Mouse (Mus musculus): Measurements from ENCODE around the gene Fis1.

Fis1 gene

DNA sequence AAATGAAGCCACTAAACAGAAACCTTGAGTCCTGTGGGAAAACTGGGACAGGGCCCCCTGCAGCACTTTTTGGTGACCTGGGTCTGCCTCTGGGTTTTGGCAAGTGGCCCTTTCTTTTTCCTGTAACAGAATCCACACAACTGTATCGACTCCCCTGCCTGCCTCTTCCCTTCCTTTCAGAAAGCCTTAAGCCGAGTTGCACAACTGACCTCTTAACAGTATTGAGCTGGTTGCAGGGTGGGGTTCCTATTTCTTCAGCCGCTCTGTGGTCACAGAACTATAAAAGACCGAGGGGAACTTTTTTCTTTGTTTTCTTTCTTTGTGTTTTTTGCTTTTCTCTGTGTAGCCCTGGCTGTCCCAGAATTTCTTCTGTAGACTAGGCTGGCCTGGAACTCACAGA lies 24.7 kb downstream of the Fis1 start:
- no peak for DNase-seq

DNA sequence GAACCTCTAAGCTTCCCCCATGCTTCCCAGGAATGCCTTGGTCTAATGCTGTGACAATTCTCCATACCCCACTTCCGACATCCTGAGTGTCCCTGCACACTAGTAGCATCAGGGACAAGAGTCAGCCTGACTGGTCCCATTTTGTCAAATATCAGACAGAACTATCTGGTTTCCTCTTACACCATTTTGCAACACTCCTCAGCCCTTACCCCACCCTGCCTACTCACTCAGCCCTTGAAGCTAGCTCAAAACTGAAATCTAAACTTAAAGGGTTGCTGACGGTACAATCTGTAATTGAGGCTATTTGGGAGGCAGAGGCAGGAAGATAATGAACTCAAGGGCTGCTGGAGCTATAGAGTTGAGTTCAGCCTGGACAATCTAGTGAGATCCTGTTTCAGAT lies 26.7 kb downstream of the Fis1 start:
- DNase-seq: no peak

DNA sequence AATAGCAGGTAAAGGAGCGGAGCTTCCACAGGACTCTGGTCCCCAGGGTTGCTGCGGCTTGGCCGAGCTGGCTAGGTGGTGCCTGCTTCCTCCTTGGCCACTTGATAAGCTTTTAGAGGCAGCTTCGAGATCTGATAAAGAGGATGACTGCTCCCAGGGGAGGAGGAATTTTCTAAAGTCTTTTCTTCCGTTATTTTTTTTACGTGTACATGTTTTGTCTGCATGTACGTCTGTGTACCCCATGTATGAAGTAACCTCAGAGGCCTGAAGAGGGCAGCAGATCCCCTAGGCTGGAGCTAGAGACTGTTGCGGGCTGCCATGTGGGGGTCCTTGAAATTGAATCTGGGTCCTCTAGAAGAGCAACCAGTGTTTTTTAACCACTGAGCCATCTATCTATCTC lies 27.9 kb downstream of the Fis1 start:
- no peak for DNase-seq

DNA sequence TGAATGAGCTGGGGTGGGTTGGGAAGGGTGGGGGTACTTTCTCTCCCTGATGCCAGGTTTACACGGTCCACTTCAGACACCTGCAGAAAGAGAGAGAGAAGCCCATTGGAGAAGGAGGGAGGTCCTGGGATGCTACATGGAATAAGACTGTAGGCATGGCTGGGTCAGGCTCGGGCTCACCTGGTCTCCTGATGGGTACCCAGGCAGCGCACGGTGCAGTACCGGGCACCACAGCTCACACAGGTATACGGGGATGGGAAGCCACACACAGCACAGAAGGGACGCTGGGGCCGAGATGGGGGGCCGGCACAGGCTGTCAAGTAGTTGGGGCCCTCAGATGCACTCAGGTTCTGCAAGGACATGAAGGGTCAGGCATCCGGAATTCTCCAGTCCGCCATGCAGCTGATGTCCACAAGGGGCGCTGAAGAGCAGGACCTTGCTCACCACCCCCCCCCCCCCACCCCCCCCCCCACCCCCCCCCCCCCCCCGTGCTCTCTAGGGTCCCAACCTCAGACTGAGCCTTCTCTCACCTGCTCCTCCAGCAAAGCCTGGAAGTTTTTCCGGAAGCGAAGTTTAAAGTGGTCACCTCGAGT lies 29.4 kb downstream of the Fis1 start:
- no peak for DNase-seq

DNA sequence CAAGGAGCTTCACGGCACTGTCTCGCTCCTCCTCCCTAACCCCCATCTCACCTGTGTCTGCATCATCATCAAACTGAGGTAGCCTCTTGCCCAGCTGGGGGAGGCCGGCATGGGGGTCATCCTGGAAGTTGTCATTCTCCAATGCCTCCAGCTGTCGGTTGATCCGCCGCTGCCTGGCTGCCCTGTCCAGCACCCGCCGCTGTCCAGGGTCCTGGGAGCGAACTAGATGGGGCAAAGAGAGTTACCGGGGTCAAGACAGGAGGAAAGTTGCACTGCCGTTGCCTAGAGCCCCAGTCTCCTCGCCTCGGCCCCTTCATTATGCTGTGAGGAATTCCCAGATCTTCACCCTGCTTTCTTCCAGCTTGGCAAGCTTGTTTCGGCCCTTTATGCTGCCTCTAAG lies 31.8 kb downstream of the Fis1 start:
- peak; percentile 35 for DNase-seq

DNA sequence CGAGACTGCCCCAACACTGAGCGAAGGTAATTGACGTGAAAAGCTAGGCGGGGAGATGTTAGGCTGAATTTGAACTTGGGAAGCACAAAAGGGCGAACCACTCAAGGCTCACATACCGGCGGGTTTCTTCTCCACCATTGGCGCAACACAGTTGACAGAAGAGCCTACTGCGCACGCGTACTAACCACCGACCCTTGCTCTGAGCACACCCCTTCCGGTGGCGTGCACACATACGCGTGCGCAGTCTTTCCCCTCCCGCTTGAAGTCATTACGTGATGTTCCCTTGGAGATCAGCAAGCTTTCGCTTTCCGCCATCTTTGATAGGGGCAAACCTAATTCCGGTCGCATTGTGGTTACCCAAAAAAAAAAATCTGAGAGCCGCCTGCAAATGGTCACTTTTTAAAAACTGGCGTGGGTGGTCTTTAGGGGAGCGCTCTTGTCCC lies 33.6 kb downstream of the Fis1 start, which contains the start of gene Plod3:
Plod3 (plus strand) TSS at position 325 of the 443 bp plus-strand sequence.
- peak; percentile 98 for DNase-seq

DNA sequence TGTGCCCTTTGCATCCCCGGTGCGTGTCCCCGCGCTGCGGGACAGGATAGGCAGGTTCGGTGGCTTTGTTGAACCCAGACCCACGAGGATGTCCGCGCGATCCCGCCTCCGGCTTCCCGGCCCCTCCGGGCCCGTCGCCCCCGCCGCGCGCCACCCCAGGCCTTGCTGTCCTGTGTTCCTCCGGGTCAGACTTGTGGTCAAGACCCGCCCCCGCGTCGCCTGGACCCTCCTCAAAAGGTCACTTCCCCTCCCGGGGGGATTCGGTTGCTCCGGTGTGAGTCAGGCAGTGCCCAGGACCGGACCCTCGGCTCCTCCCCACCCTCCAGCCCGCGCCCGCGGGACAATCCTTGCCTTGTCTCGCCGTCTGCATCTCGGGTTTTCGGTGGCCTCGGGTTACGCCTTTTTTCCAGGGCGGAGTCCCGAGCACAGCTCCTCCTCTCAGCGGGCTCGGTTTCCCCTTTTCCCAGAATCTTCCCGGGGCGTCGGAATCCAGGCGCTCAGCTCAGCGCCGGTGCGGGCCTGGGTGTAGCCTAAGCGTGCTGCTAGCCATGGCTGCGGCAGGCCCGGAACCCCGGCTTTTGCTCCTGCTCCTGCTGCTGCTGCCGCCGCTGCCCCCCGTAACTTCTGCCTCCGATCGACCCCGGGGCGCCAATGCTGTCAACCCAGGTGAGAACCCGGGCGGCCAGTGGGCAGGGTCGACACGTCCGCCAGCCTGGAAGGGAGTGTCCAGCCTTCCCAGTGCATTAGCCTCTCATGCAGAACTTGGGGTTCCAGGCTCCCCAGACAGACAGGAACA lies 34.3 kb downstream of the Fis1 start:
- peak; percentile 87 for DNase-seq

DNA sequence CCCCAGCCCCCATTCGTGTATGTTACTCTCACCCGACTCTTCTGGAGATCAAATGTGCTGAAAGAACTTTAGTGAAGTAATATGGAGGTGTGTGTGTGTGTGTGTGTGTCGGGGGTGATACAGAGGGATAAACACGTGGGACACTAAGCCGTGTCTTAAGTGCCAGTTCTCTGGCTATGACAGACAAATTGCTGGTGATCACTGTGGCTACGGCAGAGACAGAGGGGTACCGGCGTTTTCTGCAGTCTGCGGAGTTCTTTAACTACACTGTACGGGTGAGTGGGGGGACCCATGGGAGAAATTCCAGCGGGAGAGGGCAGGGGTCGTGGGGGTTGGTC lies 34.8 kb downstream of the Fis1 start, which contains the start of gene Znhit1:
Znhit1 (minus strand) TSS at position 88 of the 338 bp plus-strand sequence.
- no peak for DNase-seq

DNA sequence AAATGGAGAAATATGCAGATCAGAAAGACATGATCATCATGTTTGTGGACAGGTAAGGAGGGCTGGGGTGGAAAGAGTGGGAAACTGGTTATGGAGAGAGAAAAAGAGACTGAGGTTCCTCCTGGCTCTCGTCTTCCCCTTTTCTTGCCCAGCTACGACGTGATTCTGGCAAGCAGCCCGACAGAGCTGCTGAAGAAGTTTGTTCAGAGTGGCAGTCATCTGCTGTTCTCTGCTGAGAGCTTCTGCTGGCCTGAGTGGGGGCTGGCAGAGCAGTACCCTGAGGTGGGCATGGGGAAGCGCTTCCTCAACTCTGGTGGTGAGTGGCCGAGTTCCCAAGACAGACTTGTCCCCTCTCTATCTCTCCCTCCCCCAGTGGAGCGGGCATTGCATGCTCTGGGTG lies 35.3 kb downstream of the Fis1 start:
- DNase-seq: peak; percentile 57

DNA sequence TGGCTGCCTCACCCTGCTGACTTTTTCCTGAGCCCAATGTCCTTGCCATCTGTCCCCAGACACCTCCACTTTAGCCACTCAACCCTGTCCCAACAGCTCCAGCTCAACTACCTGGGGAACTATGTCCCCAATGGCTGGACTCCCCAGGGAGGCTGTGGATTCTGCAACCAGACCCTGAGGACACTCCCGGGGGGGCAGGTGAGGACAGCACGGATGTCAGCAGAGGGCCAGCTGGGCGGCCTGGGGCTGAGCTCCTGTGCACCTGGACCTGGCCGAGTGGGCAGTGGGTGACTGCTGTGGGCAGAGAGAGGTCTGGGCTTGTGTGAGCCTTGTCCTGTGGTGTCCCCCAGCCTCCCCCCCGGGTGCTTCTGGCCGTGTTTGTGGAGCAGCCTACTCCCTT lies 36.7 kb downstream of the Fis1 start:
- DNase-seq: peak; percentile 38

DNA sequence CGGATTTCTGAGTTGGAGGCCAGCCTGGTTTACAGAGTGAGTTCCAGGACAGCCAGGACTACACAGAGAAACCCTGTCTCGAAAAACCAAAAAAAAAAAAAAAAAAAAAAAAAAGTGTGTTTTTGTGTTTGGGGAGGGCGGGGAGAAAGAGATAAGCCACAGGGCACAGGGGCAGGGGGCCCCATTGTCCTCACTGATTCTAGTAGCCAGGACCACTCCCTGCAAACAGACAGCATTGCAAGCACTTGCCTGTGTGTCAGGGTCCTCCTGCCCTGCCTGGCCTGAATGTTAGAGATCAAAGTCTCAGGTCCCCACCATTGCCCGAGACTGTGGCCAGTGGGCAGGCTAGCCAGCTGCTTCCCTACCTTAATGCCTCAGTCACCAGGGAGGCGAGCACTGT lies 46.4 kb downstream of the Fis1 start:
- DNase-seq: no peak

DNA sequence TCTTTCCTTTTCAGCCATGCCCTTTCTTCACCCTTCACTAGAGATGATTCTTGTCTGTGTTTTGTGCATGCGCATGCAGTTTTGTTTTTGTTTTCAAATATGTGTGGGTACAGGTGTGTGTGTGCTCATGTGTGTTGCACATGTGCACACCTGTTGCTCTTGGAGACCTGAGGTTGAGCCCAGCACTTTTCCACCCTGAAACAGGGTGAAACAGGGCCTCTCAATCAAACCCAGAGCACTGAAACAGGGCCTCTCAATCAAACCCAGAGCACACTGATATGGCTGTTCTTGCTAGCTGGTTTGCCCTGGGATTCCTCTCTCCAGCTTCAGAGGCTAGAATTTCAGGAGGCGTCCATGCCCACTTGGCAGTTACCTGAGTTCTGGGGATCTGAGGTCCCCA lies 47.5 kb downstream of the Fis1 start:
- no peak for DNase-seq

DNA sequence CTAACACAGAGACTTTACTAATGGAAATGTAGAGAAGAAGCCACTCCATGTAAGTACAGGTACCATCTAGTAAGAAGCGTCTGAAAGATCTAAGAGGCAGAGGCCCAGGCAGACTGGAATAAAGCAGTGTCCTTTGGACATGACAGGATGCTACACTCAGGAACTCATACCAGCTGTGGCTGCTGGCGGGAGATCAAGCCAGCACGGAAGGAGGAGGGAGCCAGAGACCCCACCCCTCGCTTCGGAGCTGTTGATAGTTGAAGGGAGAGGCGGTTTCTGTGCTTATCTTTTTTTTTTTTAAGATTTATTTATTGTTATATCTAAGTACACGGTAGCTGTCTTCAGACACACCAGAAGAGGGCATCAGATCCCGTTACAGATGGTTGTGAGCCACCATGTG lies 54.2 kb downstream of the Fis1 start:
- no peak for DNase-seq

DNA sequence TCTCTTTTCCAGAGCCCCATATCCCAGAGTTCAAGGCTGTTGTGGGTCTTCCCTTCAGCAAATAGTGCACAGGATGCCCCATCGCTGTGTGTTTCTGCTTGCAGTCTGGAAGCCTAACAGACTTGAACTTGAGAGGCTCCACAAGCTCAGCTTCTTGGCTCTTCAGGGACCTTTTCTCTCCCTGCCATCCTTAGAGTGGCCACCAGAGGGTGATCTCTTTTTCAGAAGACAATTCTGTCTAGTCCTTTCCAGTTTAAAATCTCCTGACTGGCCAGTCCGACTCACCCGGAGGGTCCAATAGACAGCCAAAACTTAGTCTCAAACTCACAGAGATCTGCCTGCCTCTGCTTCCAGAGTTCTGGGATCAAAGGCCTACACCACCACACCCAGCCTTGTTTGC lies 56.9 kb downstream of the Fis1 start:
- DNase-seq: no peak

DNA sequence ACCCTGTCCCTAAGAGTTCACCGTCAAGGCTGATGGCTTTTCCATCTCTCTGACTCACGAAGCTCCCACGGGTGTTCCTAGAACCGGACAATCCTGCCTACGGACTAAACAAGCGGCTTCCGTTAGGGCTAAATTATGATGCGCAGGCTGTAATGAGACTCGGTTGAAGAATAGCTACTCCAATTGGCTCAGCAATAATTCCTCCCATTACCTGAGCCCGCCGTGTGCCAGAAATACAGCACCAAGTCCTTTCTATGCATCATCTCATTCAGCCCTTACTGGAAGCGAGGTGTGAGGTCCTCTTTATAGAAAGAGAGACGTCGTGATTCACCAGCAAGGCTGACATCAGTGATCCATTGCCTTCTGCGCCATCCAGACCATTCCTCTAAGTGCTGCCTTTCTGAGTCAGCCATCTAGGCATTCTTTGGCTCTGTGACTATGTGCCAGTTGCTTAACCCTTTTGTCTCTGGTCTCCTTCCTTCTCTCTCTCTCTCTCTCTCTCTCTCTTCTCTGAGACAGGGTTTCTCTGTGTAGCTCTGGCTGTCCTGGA lies 59.4 kb downstream of the Fis1 start:
- no peak for DNase-seq

All from cerebellum, adult 11-12 months (tissue).